Comparison of ENCODE assay signal across 8 mouse cellular contexts in the genomic region with DNA sequence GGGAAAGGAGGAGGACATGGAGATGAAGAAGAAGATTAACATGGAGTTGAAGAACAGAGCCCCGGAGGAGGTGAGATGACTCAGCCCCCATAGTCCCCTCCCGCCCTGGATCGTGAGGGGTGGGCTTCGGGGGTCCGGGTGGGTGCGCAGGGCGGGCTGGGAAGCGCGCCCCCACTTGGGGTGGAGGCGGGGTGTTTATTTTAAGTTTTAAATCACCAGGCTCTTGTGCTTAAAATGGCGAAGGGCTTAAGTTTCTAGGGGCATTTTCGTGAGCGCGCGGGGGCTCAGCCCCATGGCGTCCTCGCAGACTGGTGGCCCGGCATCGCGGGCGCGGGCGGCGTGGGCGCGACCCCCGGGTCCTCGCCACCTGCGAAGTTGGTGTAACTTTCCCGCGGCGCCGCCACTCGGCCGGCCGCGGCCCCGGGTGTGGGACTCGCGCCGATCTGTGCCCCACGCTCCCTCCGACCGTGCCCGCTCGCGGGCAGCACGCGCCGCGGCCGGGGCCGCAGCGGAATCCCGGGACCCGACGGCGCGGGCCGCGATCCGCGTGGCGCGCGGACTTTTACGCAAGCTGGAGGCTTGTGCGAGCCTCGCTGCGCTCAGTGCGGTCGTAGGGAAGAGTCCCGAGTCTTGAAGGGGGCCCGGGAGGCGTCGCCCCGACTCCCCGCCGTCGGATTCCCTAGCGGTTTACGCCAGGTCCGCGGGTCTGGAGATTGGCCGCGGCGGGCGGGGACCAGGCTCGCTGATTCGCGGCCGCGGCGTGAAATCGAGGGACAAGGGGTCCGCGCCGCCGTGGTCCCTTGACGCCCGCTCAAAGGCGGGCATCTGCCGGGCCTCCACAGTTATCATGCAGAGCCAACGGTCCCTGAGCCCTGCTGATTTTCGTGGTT. TPM values are rescaled to one million over a fixed set of nuclear protein-coding genes. Genes with fewer than 3 reads are reported as not detected.
DNase-seq lines count a peak whose midpoint lies in the region; ATAC-seq and TF ChIP-seq lines count a peak whose summit lies in the region.

No protein-coding gene starts in this region.

- no peak for TF ChIP-seq CTCF in Patski (IDR thresholded peaks at IDR 0.05)

- in situ Hi-C loops in Patski (cut with MboI; ENCODE audit: low pct_unique_long_range_greater_than_20kb), result no loop called here

- CTCF ChIA-PET in Patski (lab: Charles Lee), result interaction anchor here (1.1 kb wide), 1 partner anchor 40 kb away, joined by 4 read pairs; no protein-coding TSS in a partner anchor

- DNase-seq in B cell, adult 2 months, result peak; percentile 66 to 71
- DNase-seq in Patski (ENCODE audit: low read depth, low spot score), result no peak
- peak; percentile 74 for DNase-seq in embryo, embryonic 10.5 days (ENCODE audit: low spot score)
- DNase-seq in kidney, postnatal 10 days, result peak; percentile 73
- DNase-seq in lung, postnatal 14 days, result peak; percentile 46
- DNase-seq in ovary, postnatal 36 days (ENCODE audit: low spot score), result peak; percentile 55
- peak; percentile 61 to 69 for DNase-seq in thymus, postnatal 36 days

- POLR2A ChIA-PET in Patski (lab: Charles Lee), result interaction anchor here (1.1 to 2.3 kb wide), 2 partner anchors 13 to 23 kb away, joined by 4 to 16 read pairs; no protein-coding TSS in a partner anchor

- peak; percentile 4 for ATAC-seq in Patski
- ATAC-seq in granulocyte monocyte progenitor cell, adult 5-6 weeks (replicated peaks; ENCODE audit: poor library complexity, severe bottlenecking), result peak; percentile 25

- no peaks in the 10 kb centered on the region for H3K27me3 ChIP-seq in Patski

RNA-seq across cellular contexts. Expression of a gene that starts 0.8 kb away (rescaled TPM):
- polyA plus RNA-seq in Patski (2021), result 224 TPM
- total RNA-seq in granulocyte monocyte progenitor cell, adult 5-6 weeks (2014; fragmentation: Nextera tagmentation), result 159 and 191 TPM in 2 replicates
- 445 and 523 TPM in 2 replicates for total RNA-seq in granulocyte monocyte progenitor cell, adult 5-6 weeks (2017)

RNA-seq across cellular contexts. Expression of a gene that starts 25.3 kb away (rescaled TPM):
- 1.2 TPM for polyA plus RNA-seq in Patski (2021)
- total RNA-seq in granulocyte monocyte progenitor cell, adult 5-6 weeks (2014; fragmentation: Nextera tagmentation), result not detected in 2 replicates
- total RNA-seq in granulocyte monocyte progenitor cell, adult 5-6 weeks (2017), result not detected in 2 replicates

RNA-seq across cellular contexts. Expression of a gene that starts 36.1 kb away (rescaled TPM):
- 297 TPM for polyA plus RNA-seq in Patski (2021)
- 67.0 and 69.0 TPM in 2 replicates for total RNA-seq in granulocyte monocyte progenitor cell, adult 5-6 weeks (2014; fragmentation: Nextera tagmentation)
- total RNA-seq in granulocyte monocyte progenitor cell, adult 5-6 weeks (2017), result 31.8 and 42.8 TPM in 2 replicates

RNA-seq across cellular contexts. Expression of a gene that starts 38.0 kb away (rescaled TPM):
- polyA plus RNA-seq in Patski (2021), result 0.67 TPM
- 36.7 and 51.1 TPM in 2 replicates for total RNA-seq in granulocyte monocyte progenitor cell, adult 5-6 weeks (2014; fragmentation: Nextera tagmentation)
- total RNA-seq in granulocyte monocyte progenitor cell, adult 5-6 weeks (2017), result 57.2 and 65.2 TPM in 2 replicates

RNA-seq across cellular contexts. Expression of a gene that starts 47.8 kb away (rescaled TPM):
- polyA plus RNA-seq in Patski (2021), result 6.8 TPM
- total RNA-seq in granulocyte monocyte progenitor cell, adult 5-6 weeks (2014; fragmentation: Nextera tagmentation), result 2.6 and 4.6 TPM in 2 replicates
- 0.90 and 4.0 TPM in 2 replicates for total RNA-seq in granulocyte monocyte progenitor cell, adult 5-6 weeks (2017)
